Mouse (Mus musculus) heart, postnatal 0 days (tissue): ENCODE results near the gene Cttnbp2.

Experiments used
- CTCF ChIP-seq: IDR thresholded peaks from 2 replicates; pipeline ENCODE4 v1.5.1; 2016; ENCODE audit warnings: antibody characterized with exemption, control low read depth, low read depth
- EP300 ChIP-seq: IDR thresholded peaks from 2 replicates; pipeline ENCODE4 v1.6.1; 2016; ENCODE audit warnings: antibody characterized with exemption, low read depth

- no peak for TF ChIP-seq CTCF
- no peak for TF ChIP-seq EP300
Observed at GRCm38 (mm10) chr6:18411505-18412225, 103.0 kb downstream of the Cttnbp2 start.
